ENCODE assay signal across 18 mouse cellular contexts in genomic region chr15:101373286-101373898, GRCm38 (mm10). TPM values are rescaled to one million over a fixed set of nuclear protein-coding genes. Genes with fewer than 3 reads are reported as not detected.
DNase-seq lines count a peak whose midpoint lies in the region; ATAC-seq and TF ChIP-seq lines count a peak whose summit lies in the region.
"Had no signal": no experiment of that assay in that cellular context is flagged by ENCODE, and none has a peak within 500 bp of the region (broad histone marks: within the 10 kb centered on the region; RNA-seq: fewer than 3 reads in every experiment).

No protein-coding gene starts in this region.

- no peak overlapping the region for H3K9ac ChIP-seq in hindbrain, embryonic 16.5 days (ENCODE audit: low read depth, low read length)
- H3K9ac ChIP-seq: embryonic facial prominence, embryonic 13.5 days; heart, embryonic 13.5 days; limb, embryonic 12.5 days; neural tube, embryonic 12.5 days had no signal

- TF ChIP-seq CTCF in left cerebral cortex, adult 2 months (IDR thresholded peaks at IDR 0.05) = no peak
- no peak for TF ChIP-seq CTCF in bone marrow, adult 2 months (IDR thresholded peaks at IDR 0.05; ENCODE audit: control insufficient read depth, insufficient read depth, low read length)

- DNase-seq in left cerebral cortex, adult 2 months (ENCODE audit: extremely low spot score in 1 of 2, low spot score in 2 of 2) = peak in 1 of 2 experiments; percentile 28
- no peak for DNase-seq in left cerebral cortex, postnatal 4 days
- DNase-seq in adrenal gland, adult 8-10 months = no peak
- DNase-seq: cerebellum, adult 18-20 months; kidney, adult 11 months; midbrain, embryonic 14.5 days had no signal

- H3K9me3 ChIP-seq in hindbrain, embryonic 16.5 days (ENCODE audit: control insufficient read depth, low read length) = no peaks in the 10 kb centered on the region
- H3K9me3 ChIP-seq: embryonic facial prominence, embryonic 13.5 days; forebrain, embryonic 10.5 days; heart, embryonic 13.5 days; hindbrain, embryonic 10.5 days; limb, embryonic 12.5 days; neural tube, embryonic 12.5 days had no signal

- H3K4me1 ChIP-seq in bone marrow, adult 2 months (ENCODE audit: control insufficient read depth, insufficient read depth, low read length) = peaks cover 13% of the 10 kb centered on the region
- no peaks in the 10 kb centered on the region for H3K4me1 ChIP-seq in hindbrain, embryonic 16.5 days (ENCODE audit: control insufficient read depth, insufficient read depth, low read depth, low read length)

- H3K4me3 ChIP-seq in left cerebral cortex, adult 2 months = no peak overlapping the region
- H3K4me3 ChIP-seq in bone marrow, adult 2 months (replicated peaks; ENCODE audit: control insufficient read depth, low read depth, low read length) = peak overlapping the region; percentile 36
- H3K4me3 ChIP-seq in hindbrain, embryonic 16.5 days (ENCODE audit: low read length) = no peak overlapping the region
- H3K4me3 ChIP-seq: embryonic facial prominence, embryonic 13.5 days; forebrain, embryonic 10.5 days; heart, embryonic 13.5 days; hindbrain, embryonic 10.5 days; limb, embryonic 12.5 days; neural tube, embryonic 12.5 days had no signal

- no peak for TF ChIP-seq POLR2A in bone marrow, adult 2 months (IDR thresholded peaks at IDR 0.05; ENCODE audit: borderline replicate concordance, control insufficient read depth, low read depth, low read length)

- H3K27ac ChIP-seq in left cerebral cortex, adult 2 months = peak overlapping the region; percentile 21; the same call in 1 of the 2 replicates
- peak overlapping the region; percentile 76 for H3K27ac ChIP-seq in bone marrow, adult 2 months (ENCODE audit: control insufficient read depth, insufficient read depth, low read depth, low read length, poor library complexity)
- no peak overlapping the region for H3K27ac ChIP-seq in hindbrain, embryonic 16.5 days (ENCODE audit: low read depth, low read length)
- H3K27ac ChIP-seq: embryonic facial prominence, embryonic 13.5 days; forebrain, embryonic 10.5 days; hindbrain, embryonic 10.5 days; limb, embryonic 12.5 days; neural tube, embryonic 12.5 days had no signal

- intact Hi-C loops in left cerebral cortex, adult 2 months (cut with DNase I) = no loop called here
- intact Hi-C loops in left cerebral cortex, postnatal 4 days (cut with DNase I) = no loop called here

- H3K4me2 ChIP-seq in hindbrain, embryonic 16.5 days (ENCODE audit: low read length) = no peak overlapping the region
- H3K4me2 ChIP-seq: embryonic facial prominence, embryonic 13.5 days; heart, embryonic 13.5 days; limb, embryonic 12.5 days; neural tube, embryonic 12.5 days had no signal

- 31% methylated on average over 16 of the region's 16 CpGs for WGBS in bone marrow, adult 2 months
- WGBS in hindbrain, embryonic 16.5 days = 91% methylated on average over 16 of the region's 16 CpGs

- H3K36me3 ChIP-seq in hindbrain, embryonic 16.5 days (ENCODE audit: control insufficient read depth, insufficient read depth, low read length) = no peaks in the 10 kb centered on the region
- H3K36me3 ChIP-seq: embryonic facial prominence, embryonic 13.5 days; forebrain, embryonic 10.5 days; heart, embryonic 13.5 days; hindbrain, embryonic 10.5 days; limb, embryonic 12.5 days; neural tube, embryonic 12.5 days had no signal

- no peaks in the 10 kb centered on the region for H3K27me3 ChIP-seq in hindbrain, embryonic 16.5 days (replicated peaks; ENCODE audit: control insufficient read depth, insufficient read depth, low read length)
- H3K27me3 ChIP-seq: embryonic facial prominence, embryonic 13.5 days; neural tube, embryonic 12.5 days had no signal

- peak; percentile 41 for ATAC-seq in granulocyte monocyte progenitor cell, adult 5-6 weeks (replicated peaks; ENCODE audit: poor library complexity, severe bottlenecking)
- ATAC-seq in monocyte, adult 5-6 weeks (replicated peaks; ENCODE audit: insufficient number of reproducible peaks, low FRiP score, low TSS enrichment, poor library complexity, severe bottlenecking) = peak; percentile 44
- ATAC-seq in hindbrain, embryonic 16.5 days = no peak

RNA-seq across cellular contexts. Expression of gene Krt80, which starts 3.4 kb away (rescaled TPM):
- 1 to 10 TPM; 2.9 to 3.9 TPM for total RNA-seq in left cerebral cortex, adult 2 months (2021)
- under 1 TPM; 0.46 to 0.60 TPM for total RNA-seq in left cerebral cortex, postnatal 4 days (2021)
- polyA plus RNA-seq in bone marrow, adult 2 months (2011; ENCODE audit: insufficient read depth, insufficient read length, low replicate concordance, missing spikeins) = 1.3 and 3.5 TPM in 2 replicates
- 3.2 and 4.2 TPM in 2 replicates for total RNA-seq in granulocyte monocyte progenitor cell, adult 5-6 weeks (2014; fragmentation: Nextera tagmentation)
- total RNA-seq in granulocyte monocyte progenitor cell, adult 5-6 weeks (2017) = 1.2 and 1.3 TPM in 2 replicates
- total RNA-seq in monocyte, adult 5-6 weeks (2017) = 124 to 181 TPM (median 163 TPM) in 3 replicates
- 1 to 10 TPM; 7.0 to 9.8 (median 8.1) TPM for total RNA-seq in adrenal gland, adult 8-10 months (2022)
- 0.25 and 0.38 TPM in 2 replicates for polyA plus RNA-seq in hindbrain, embryonic 16.5 days (2015; fragmentation: Nextera tagmentation; extraction: Ambion mirVana)
- total RNA-seq: CH12.LX had no signal
- polyA plus RNA-seq: midbrain, embryonic 14.5 days; neural tube, embryonic 12.5 days had no signal

RNA-seq across cellular contexts. Expression of gene Krt7, which starts 37.5 kb away (rescaled TPM):
- under 1 TPM; 0.09 to 0.48 TPM for total RNA-seq in left cerebral cortex, adult 2 months (2021)
- total RNA-seq in left cerebral cortex, postnatal 4 days (2021) = under 1 TPM in 1 of 2 experiments, not detected in 1; 0.16 TPM
- 1.3 and 4.3 TPM in 2 replicates for polyA plus RNA-seq in bone marrow, adult 2 months (2011; ENCODE audit: insufficient read depth, insufficient read length, low replicate concordance, missing spikeins)
- 0.21 and 0.67 TPM in 2 replicates for total RNA-seq in granulocyte monocyte progenitor cell, adult 5-6 weeks (2014; fragmentation: Nextera tagmentation)
- 0.39 TPM in 1 of 2 replicates, not detected in the other for total RNA-seq in granulocyte monocyte progenitor cell, adult 5-6 weeks (2017)
- total RNA-seq in monocyte, adult 5-6 weeks (2017) = 3.0 to 8.2 TPM (median 4.9 TPM) in 3 replicates
- total RNA-seq in adrenal gland, adult 8-10 months (2022) = 1 to 10 TPM; 1.1 to 3.2 (median 1.5) TPM
- 1.1 and 1.3 TPM in 2 replicates for polyA plus RNA-seq in hindbrain, embryonic 16.5 days (2015; fragmentation: Nextera tagmentation; extraction: Ambion mirVana)
- total RNA-seq: gastrocnemius, adult 8-10 months had no signal

Comparison
In these comparisons a context has a peak if more than half of its experiments do, and no peak if none do; other contexts are left out.
1. RNA of gene Krt80, which starts 3.4 kb away (total RNA-seq): 124 to 181 TPM in monocyte, adult 5-6 weeks; 7.0 to 9.8 TPM in adrenal gland, adult 8-10 months, 2.9 to 3.9 TPM in left cerebral cortex, adult 2 months, 1.2 to 4.2 TPM in granulocyte monocyte progenitor cell, adult 5-6 weeks and 0.46 to 0.60 TPM in left cerebral cortex, postnatal 4 days; every median in the first group is over 10 times any median in the second.